Mouse (Mus musculus): ENCODE measurements around the gene Htr2b.

DNA sequence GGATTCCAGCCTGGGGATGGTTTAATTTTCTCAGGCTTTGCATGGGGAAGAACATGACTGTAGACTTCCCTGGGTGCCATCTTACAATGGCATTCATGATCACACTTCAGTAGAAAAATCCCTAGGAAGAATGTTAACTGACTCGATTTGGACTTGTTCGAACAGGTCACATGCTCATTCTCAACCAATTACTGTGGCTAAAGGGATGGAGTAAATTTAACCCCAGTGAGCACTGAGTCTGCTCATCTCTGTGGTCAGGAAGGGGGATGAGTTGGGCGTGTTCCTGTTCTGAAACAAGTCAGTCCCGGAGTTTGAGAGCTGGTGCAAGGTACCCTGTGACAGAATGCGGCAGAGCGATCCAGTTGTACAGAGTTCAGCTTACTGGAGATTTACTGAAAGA, 39.2 kb upstream of the Htr2b start:
- no peak for TF ChIP-seq CTCF (IDR thresholded peaks at IDR 0.05; ENCODE audit: extremely low read depth, insufficient read length, insufficient replicate concordance, low read depth, low read length)
- TF ChIP-seq POLR2A (IDR thresholded peaks at IDR 0.05; ENCODE audit: low read depth, low read length) = no peak
